Mouse (Mus musculus): ENCODE measurements around the gene Eef2. TPM values are rescaled to one million over a fixed set of nuclear protein-coding genes. Genes with fewer than 3 reads are reported as not detected.

The Eef2 gene
- polyA plus RNA-seq, 1 experiment: 2,442 TPM

- Histone ChIP-seq H3K4me1 (ENCODE audit: control insufficient read depth, insufficient read depth, low read length) (no peaks in the 10 kb centered on the region), H3K36me3 (ENCODE audit: control insufficient read depth, insufficient read depth, low read length, poor library complexity, severe bottlenecking) (peaks cover 14% of the 10 kb centered on the region; the same call in 1 of the 2 replicates), H3K27ac (ENCODE audit: insufficient read depth, low read length) (no peak overlapping the region), H3K27me3 (ENCODE audit: control insufficient read depth, insufficient read depth, low read length, poor library complexity, severe bottlenecking) (no peaks in the 10 kb centered on the region), H3K9me3 (replicated peaks; ENCODE audit: control insufficient read depth, insufficient read depth, low read length, poor library complexity, severe bottlenecking) (no peaks in the 10 kb centered on the region), H3K9ac (ENCODE audit: low read depth, poor library complexity, severe bottlenecking) (0 out of 2 replicates have a peak overlapping the region, but pooled peaks have one; percentile 4), H3K4me3 (ENCODE audit: low read depth, low read length) (no peak overlapping the region)
- TF ChIP-seq EP300 (IDR thresholded peaks at IDR 0.05; ENCODE audit: insufficient read depth, low read depth, low read length) (no peak), CTCF (IDR thresholded peaks at IDR 0.05; ENCODE audit: low read depth, low read length) (no peak), POLR2A (IDR thresholded peaks at IDR 0.05; ENCODE audit: insufficient read depth, low read length) (no peak)
These were observed 22.1 kb upstream of the Eef2 start for GRCm38 (mm10) chr10:81154313-81154712.

- no peaks in the 10 kb centered on the region for H3K4me1 ChIP-seq (ENCODE audit: control insufficient read depth, insufficient read depth, low read length)
- H3K27me3 ChIP-seq (ENCODE audit: control insufficient read depth, insufficient read depth, low read length, poor library complexity, severe bottlenecking): no peaks in the 10 kb centered on the region
- H3K27ac ChIP-seq (ENCODE audit: insufficient read depth, low read length): no peak overlapping the region
- H3K36me3 ChIP-seq (ENCODE audit: control insufficient read depth, insufficient read depth, low read length, poor library complexity, severe bottlenecking): peaks cover 14% of the 10 kb centered on the region; the same call in 1 of the 2 replicates
- H3K4me3 ChIP-seq (ENCODE audit: low read depth, low read length): no peak overlapping the region
- no peaks in the 10 kb centered on the region for H3K9me3 ChIP-seq (replicated peaks; ENCODE audit: control insufficient read depth, insufficient read depth, low read length, poor library complexity, severe bottlenecking)
- H3K9ac ChIP-seq (ENCODE audit: low read depth, poor library complexity, severe bottlenecking): no peak overlapping the region
- TF ChIP-seq POLR2A (IDR thresholded peaks at IDR 0.05; ENCODE audit: insufficient read depth, low read length) (no peak), EP300 (IDR thresholded peaks at IDR 0.05; ENCODE audit: insufficient read depth, low read depth, low read length) (no peak), CTCF (IDR thresholded peaks at IDR 0.05; ENCODE audit: low read depth, low read length) (no peak)
These were observed 21.7 kb upstream of the Eef2 start for GRCm38 (mm10) chr10:81154736-81155135.

GRCm38 (mm10) chr10:81161602-81162317, 14.7 kb upstream of the Eef2 start:
- no peak for TF ChIP-seq CTCF (IDR thresholded peaks at IDR 0.05; ENCODE audit: low read depth, low read length)
- no peak for TF ChIP-seq POLR2A (IDR thresholded peaks at IDR 0.05; ENCODE audit: insufficient read depth, low read length)
- no peak for TF ChIP-seq EP300 (IDR thresholded peaks at IDR 0.05; ENCODE audit: insufficient read depth, low read depth, low read length)
- peaks cover 18% of the 10 kb centered on the region for H3K36me3 ChIP-seq (ENCODE audit: control insufficient read depth, insufficient read depth, low read length, poor library complexity, severe bottlenecking)
- no peak overlapping the region for H3K4me3 ChIP-seq (ENCODE audit: low read depth, low read length)
- H3K9me3 ChIP-seq (replicated peaks; ENCODE audit: control insufficient read depth, insufficient read depth, low read length, poor library complexity, severe bottlenecking): no peaks in the 10 kb centered on the region
- no peaks in the 10 kb centered on the region for H3K27me3 ChIP-seq (ENCODE audit: control insufficient read depth, insufficient read depth, low read length, poor library complexity, severe bottlenecking)
- H3K4me1 ChIP-seq (ENCODE audit: control insufficient read depth, insufficient read depth, low read length): no peaks in the 10 kb centered on the region
- H3K9ac ChIP-seq (ENCODE audit: low read depth, poor library complexity, severe bottlenecking): no peak overlapping the region
- H3K27ac ChIP-seq (ENCODE audit: insufficient read depth, low read length): no peak overlapping the region

- Histone ChIP-seq H3K27me3 (ENCODE audit: control insufficient read depth, insufficient read depth, low read length, poor library complexity, severe bottlenecking) (no peaks in the 10 kb centered on the region), H3K36me3 (ENCODE audit: control insufficient read depth, insufficient read depth, low read length, poor library complexity, severe bottlenecking) (peaks cover 16% of the 10 kb centered on the region), H3K9ac (ENCODE audit: low read depth, poor library complexity, severe bottlenecking) (no peak overlapping the region), H3K4me1 (ENCODE audit: control insufficient read depth, insufficient read depth, low read length) (no peaks in the 10 kb centered on the region), H3K27ac (ENCODE audit: insufficient read depth, low read length) (no peak overlapping the region), H3K9me3 (replicated peaks; ENCODE audit: control insufficient read depth, insufficient read depth, low read length, poor library complexity, severe bottlenecking) (no peaks in the 10 kb centered on the region), H3K4me3 (ENCODE audit: low read depth, low read length) (no peak overlapping the region)
- TF ChIP-seq EP300 (IDR thresholded peaks at IDR 0.05; ENCODE audit: insufficient read depth, low read depth, low read length) (no peak), CTCF (IDR thresholded peaks at IDR 0.05; ENCODE audit: low read depth, low read length) (no peak), POLR2A (IDR thresholded peaks at IDR 0.05; ENCODE audit: insufficient read depth, low read length) (no peak)
These were observed 14.1 kb upstream of the Eef2 start for GRCm38 (mm10) chr10:81162318-81162652.

- no peaks in the 10 kb centered on the region for H3K27me3 ChIP-seq (ENCODE audit: control insufficient read depth, insufficient read depth, low read length, poor library complexity, severe bottlenecking)
- H3K9ac ChIP-seq (ENCODE audit: low read depth, poor library complexity, severe bottlenecking): no peak overlapping the region
- H3K4me1 ChIP-seq (ENCODE audit: control insufficient read depth, insufficient read depth, low read length): no peaks in the 10 kb centered on the region
- H3K36me3 ChIP-seq (ENCODE audit: control insufficient read depth, insufficient read depth, low read length, poor library complexity, severe bottlenecking): peaks cover 7% of the 10 kb centered on the region; the same call in 1 of the 2 replicates
- no peak for TF ChIP-seq POLR2A (IDR thresholded peaks at IDR 0.05; ENCODE audit: insufficient read depth, low read length)
- TF ChIP-seq EP300 (IDR thresholded peaks at IDR 0.05; ENCODE audit: insufficient read depth, low read depth, low read length): no peak
- TF ChIP-seq CTCF (IDR thresholded peaks at IDR 0.05; ENCODE audit: low read depth, low read length): no peak
- H3K4me3 ChIP-seq (ENCODE audit: low read depth, low read length): no peak overlapping the region
- no peak overlapping the region for H3K27ac ChIP-seq (ENCODE audit: insufficient read depth, low read length)
- no peaks in the 10 kb centered on the region for H3K9me3 ChIP-seq (replicated peaks; ENCODE audit: control insufficient read depth, insufficient read depth, low read length, poor library complexity, severe bottlenecking)
These were observed 11.3 kb upstream of the Eef2 start for GRCm38 (mm10) chr10:81165118-81165517.

Measured in ES-Bruce4 (cell line).